8 mouse cellular contexts compared by ENCODE assay signal in genomic region chr14:14345948-14346812, GRCm38 (mm10). TPM values are rescaled to one million over a fixed set of nuclear protein-coding genes. Genes with fewer than 3 reads are reported as not detected.
A peak's percentile ranks its signal among the peaks of the same experiment; 100 is the strongest.
DNase-seq lines count a peak whose midpoint lies in the region; ATAC-seq and TF ChIP-seq lines count a peak whose summit lies in the region.

Il3ra (plus strand) TSS chr14:14346275.

- H3K4me3 ChIP-seq in MEL (ENCODE audit: control insufficient read depth in 1 of 2, insufficient read depth in 1 of 2, low read depth in 2 of 2, low read length in 2 of 2), result peak within 1 kb of the TSS; percentile 57 to 93
- H3K4me3 ChIP-seq in hindbrain, embryonic 11.5 days (ENCODE audit: low read depth, low read length), result peak within 1 kb of the TSS; percentile 70

- TF ChIP-seq POLR2A in MEL (IDR thresholded peaks at IDR 0.05; ENCODE audit: control insufficient read depth in 1 of 2, insufficient read depth in 1 of 2, low read depth in 1 of 2, low read length in 2 of 2, poor library complexity in 1 of 2), result peak in 1 of 2 experiments; percentile 6; a peak in 1 of 4 replicates

- DNase-seq in MEL (ENCODE audit: low read depth, low spot score), result peak; percentile 69
- peak; percentile 53 for DNase-seq in cerebellum, adult 8-10 months
- peak; percentile 58 to 67 for DNase-seq in frontal cortex, postnatal 14 days (ENCODE audit: low spot score in 2 of 2)
- peak; percentile 81 for DNase-seq in hindbrain, embryonic 11.5 days (ENCODE audit: low spot score)
- DNase-seq in layer of hippocampus, postnatal 25 days (ENCODE audit: extremely low spot score in 1 of 2, low spot score in 1 of 2), result peak; percentile 54 to 60
- peak; percentile 85 to 90 for DNase-seq in lung, postnatal 4 days
- peak; percentile 69 to 78 for DNase-seq in right cerebral cortex, adult 2 months (ENCODE audit: low spot score in 2 of 2)
- peak; percentile 42 for DNase-seq in urinary bladder, postnatal 10 days (ENCODE audit: low spot score)

- H3K36me3 ChIP-seq in MEL (ENCODE audit: control insufficient read depth in 1 of 2, insufficient read depth in 2 of 2, low read length in 2 of 2), result no peaks in the 10 kb centered on the region
- H3K36me3 ChIP-seq in hindbrain, embryonic 11.5 days (ENCODE audit: control insufficient read depth, insufficient read depth, low read length), result 0 out of 2 replicates have a peak, but pooled peaks cover 2% of the 10 kb centered on the region

- no peaks in the 10 kb centered on the region for H3K9me3 ChIP-seq in MEL (replicated peaks; ENCODE audit: insufficient read depth, low read length)
- peaks cover 8% of the 10 kb centered on the region; the same call in 1 of the 2 replicates for H3K9me3 ChIP-seq in hindbrain, embryonic 11.5 days (ENCODE audit: control insufficient read depth, low read length)

- peak within 1 kb of the TSS; percentile 56 for H3K9ac ChIP-seq in MEL (ENCODE audit: control insufficient read depth, low read depth, low read length, poor library complexity, severe bottlenecking)
- H3K9ac ChIP-seq in hindbrain, embryonic 11.5 days (ENCODE audit: low read depth, low read length), result peak within 1 kb of the TSS; percentile 59

- peak within 1 kb of the TSS; percentile 5; the same call in 1 of the 2 replicates for H3K27ac ChIP-seq in MEL (ENCODE audit: control insufficient read depth, low read depth, low read length)
- peak within 1 kb of the TSS; percentile 58 for H3K27ac ChIP-seq in hindbrain, embryonic 11.5 days (ENCODE audit: low read depth, low read length)

- 6% methylated on average over 51 of the region's 69 CpGs for WGBS in hindbrain, embryonic 11.5 days

- peak within 1 kb of the TSS; percentile 65 for H3K4me2 ChIP-seq in hindbrain, embryonic 11.5 days (replicated peaks; ENCODE audit: low read depth, low read length)

- peak; percentile 55 for ATAC-seq in hindbrain, embryonic 11.5 days (ENCODE audit: low FRiP score)

- no peaks in the 10 kb centered on the region for H3K4me1 ChIP-seq in MEL (ENCODE audit: control insufficient read depth in 1 of 2, insufficient read depth in 2 of 2, low read length in 2 of 2)
- no peaks in the 10 kb centered on the region for H3K4me1 ChIP-seq in hindbrain, embryonic 11.5 days (replicated peaks; ENCODE audit: control insufficient read depth, insufficient read depth, low read length)

- H3K27me3 ChIP-seq in MEL (ENCODE audit: control insufficient read depth in 1 of 2, insufficient read depth in 2 of 2, low read length in 2 of 2), result no peaks in the 10 kb centered on the region
- H3K27me3 ChIP-seq in hindbrain, embryonic 11.5 days (ENCODE audit: control insufficient read depth, insufficient read depth, low read length), result no peaks in the 10 kb centered on the region

- no peaks in the 10 kb centered on the region for H3K79me2 ChIP-seq in MEL (ENCODE audit: control insufficient read depth, insufficient read depth, low read length, poor library complexity)

- TF ChIP-seq RAD21 in MEL (IDR thresholded peaks at IDR 0.05; ENCODE audit: low read depth, low read length), result no peak

- no peak for TF ChIP-seq CTCF in MEL (IDR thresholded peaks at IDR 0.05 in 2 of 3, conservative IDR thresholded peaks at IDR 0.05 in 1 of 3; ENCODE audit: control insufficient read depth in 1 of 3, insufficient read depth in 1 of 3, low read depth in 2 of 3, low read length in 3 of 3, poor library complexity in 1 of 3, severe bottlenecking in 1 of 3)

- TF ChIP-seq EP300 in MEL (IDR thresholded peaks at IDR 0.05; ENCODE audit: low read depth in 1 of 2, low read length in 2 of 2), result no peak

TF ChIP-seq in MEL, 35 proteins besides CTCF, POLR2A, EP300 and RAD21:
- TF ChIP-seq SIN3A (IDR thresholded peaks at IDR 0.05; ENCODE audit: low read length) (peak; percentile 31), MAZ (IDR thresholded peaks at IDR 0.05; ENCODE audit: low read depth, low read length) (no peak), ZC3H11A (IDR thresholded peaks at IDR 0.05; ENCODE audit: low read depth, low read length) (no peak), TCF12 (IDR thresholded peaks at IDR 0.05; ENCODE audit: low read depth, low read length) (no peak), SMC3 (IDR thresholded peaks at IDR 0.05; ENCODE audit: low read depth, low read length) (no peak), MAFK (IDR thresholded peaks at IDR 0.05; ENCODE audit: borderline replicate concordance, low read depth, low read length) (no peak), NELFE (IDR thresholded peaks at IDR 0.05; ENCODE audit: low read depth, low read length) (no peak), JUND (IDR thresholded peaks at IDR 0.05; ENCODE audit: low read depth, low read length) (no peak), RCOR1 (IDR thresholded peaks at IDR 0.05; ENCODE audit: low read depth, low read length) (no peak), ZMIZ1 (IDR thresholded peaks at IDR 0.05; ENCODE audit: low read depth, low read length) (no peak), ZNF384 (IDR thresholded peaks at IDR 0.05; ENCODE audit: low read depth, low read length) (peak; percentile 52), BHLHE40 (IDR thresholded peaks at IDR 0.05; ENCODE audit: borderline replicate concordance, low read depth, low read length) (peak; percentile 37; the same call in 1 of the 2 replicates), ETS1 (IDR thresholded peaks at IDR 0.05; ENCODE audit: low read depth, low read length) (0 out of 2 replicates have a peak, but pooled peaks have one; percentile 12), TAL1 (IDR thresholded peaks at IDR 0.05; ENCODE audit: low read length) (no peak), MAX (IDR thresholded peaks at IDR 0.05; ENCODE audit: low read length) (no peak), GABPA (IDR thresholded peaks at IDR 0.05; ENCODE audit: low read depth, low read length) (no peak), USF1 (IDR thresholded peaks at IDR 0.05; ENCODE audit: low read depth, low read length) (no peak), ELF1 (IDR thresholded peaks at IDR 0.05; ENCODE audit: low read depth, low read length) (no peak), POLR2AphosphoS5 (IDR thresholded peaks at IDR 0.05; ENCODE audit: borderline replicate concordance, low read depth, low read length) (no peak)

RNA-seq across cellular contexts. Expression of gene Il3ra, which starts in this region (rescaled TPM):
- 0.42 and 0.75 TPM in 2 replicates for total RNA-seq in MEL (2012; rRNA removed)
- polyA plus RNA-seq in MEL (2012; ENCODE audit: insufficient read depth in 1 of 2, insufficient read length in 2 of 2, low read depth in 1 of 2, low replicate concordance in 2 of 2, missing spikeins in 1 of 2), result under 1 TPM in 1 of 2 experiments, not detected in 1; 0.74 TPM
- polyA plus RNA-seq in hindbrain, embryonic 11.5 days (2014; fragmentation: Nextera tagmentation; extraction: Ambion mirVana), result 3.0 TPM in 2 replicates
- total RNA-seq in layer of hippocampus, postnatal 25 days (2021), result 1 to 10 TPM; 3.4 to 3.5 TPM

Comparison
In these comparisons a context has a peak if more than half of its experiments do, and no peak if none do; other contexts are left out.
1. Peak in every context shown above with its lines: DNase-seq, ATAC-seq, H3K4me3 ChIP-seq and H3K27ac ChIP-seq.
2. Peak in DNase-seq, H3K4me3 ChIP-seq, H3K27ac ChIP-seq and H3K9ac ChIP-seq in MEL; RNA of the gene not detected or under 1 TPM.